Mouse (Mus musculus) liver, postnatal 0 days (tissue): ENCODE measurements around the gene Bcl2l11. TPM values are rescaled to one million over a fixed set of nuclear protein-coding genes. Genes with fewer than 3 reads are reported as not detected.
A peak's percentile ranks its signal among the peaks of the same experiment; 100 is the strongest.
"Not testable (repeated sequence)": the region's sequence is repeated elsewhere in the genome, so short reads cannot be mapped to it uniquely, and the experiment has no call there.

Source experiments
- ATAC-seq: fragments of 200-750 bp; cut with Nextera tagmentation; 2 replicates; pipeline ENCODE4 v1.8.0; 2017; ENCODE audit warnings: mild to moderate bottlenecking, moderate library complexity
- DNase-seq: peaks from one replicate; pipeline ENCODE4 v3.0.0-alpha.2; 2016
- H3K27ac ChIP-seq: fragments of 300-500 bp; sonication (generic); 2 replicates; pipeline ENCODE4 v1.5.1; 2014; ENCODE audit warnings: antibody characterized with exemption, moderate library complexity, mild to moderate bottlenecking, low read depth
- H3K27me3 ChIP-seq: fragments of 300-500 bp; sonication (generic); 2 replicates; pipeline ENCODE4 v1.6.1; 2014; ENCODE audit warnings: low read length, control low read depth, mixed read lengths; ENCODE audit not compliant: insufficient read depth
- H3K36me3 ChIP-seq: fragments of 300-500 bp; sonication (generic); replicated peaks from 2 replicates; pipeline ENCODE4 v1.6.1; 2014; ENCODE audit warnings: mild to moderate bottlenecking, control low read depth, low read length, moderate library complexity, mixed read lengths; ENCODE audit not compliant: insufficient read depth
- H3K4me1 ChIP-seq: fragments of 300-500 bp; sonication (generic); 2 replicates; pipeline ENCODE4 v1.6.1; 2014; ENCODE audit warnings: antibody characterized with exemption, mild to moderate bottlenecking, control low read depth; ENCODE audit not compliant: insufficient read depth
- H3K4me2 ChIP-seq: fragments of 300-500 bp; sonication (generic); 2 replicates; pipeline ENCODE4 v1.6.1; 2014; ENCODE audit warnings: low read depth, mild to moderate bottlenecking, low read length, moderate library complexity, mixed read lengths
- H3K4me3 ChIP-seq: fragments of 300-500 bp; sonication (generic); 2 replicates; pipeline ENCODE4 v1.5.1; 2014; ENCODE audit warnings: low read depth, low read length
- H3K9ac ChIP-seq: fragments of 300-500 bp; sonication (generic); replicated peaks from 2 replicates; pipeline ENCODE4 v1.6.1; 2014; ENCODE audit warnings: mild to moderate bottlenecking, moderate library complexity
- H3K9me3 ChIP-seq: fragments of 300-500 bp; sonication (generic); 2 replicates; pipeline ENCODE4 v1.6.1; 2016; ENCODE audit warnings: mild to moderate bottlenecking, control low read depth, low read length, mixed read lengths
- CTCF ChIP-seq: sonication (generic); IDR thresholded peaks from 2 replicates; pipeline ENCODE4 v1.5.1; 2016; ENCODE audit warnings: antibody characterized with exemption, low read depth
- EP300 ChIP-seq: IDR thresholded peaks from 2 replicates; pipeline ENCODE4 v1.6.1; 2016; ENCODE audit warnings: antibody characterized with exemption, low read depth, mild to moderate bottlenecking
- WGBS: fragments of 180-500 bp; shearing (Covaris S2); extraction: QIAGEN DNeasy Blood & Tissue Kit; methylation state at CpG from one replicate; pipeline ENCODE4 v1.1.7; 2014; ENCODE audit not compliant: insufficient replicate concordance; 5-methylcytosine and 5-hydroxymethylcytosine counted together
- polyA plus RNA-seq: library from polyadenylated mRNA; unstranded; fragments of >200 nt; fragmentation: Nextera tagmentation; extraction: Ambion mirVana; gene quantifications from 2 replicates; pipeline ENCODE4 v1.2.1, GENCODE M21; 2015

Gene Bcl2l11
- polyA plus RNA-seq, 1 experiment from 2014 or later, result 6.5 TPM

DNA sequence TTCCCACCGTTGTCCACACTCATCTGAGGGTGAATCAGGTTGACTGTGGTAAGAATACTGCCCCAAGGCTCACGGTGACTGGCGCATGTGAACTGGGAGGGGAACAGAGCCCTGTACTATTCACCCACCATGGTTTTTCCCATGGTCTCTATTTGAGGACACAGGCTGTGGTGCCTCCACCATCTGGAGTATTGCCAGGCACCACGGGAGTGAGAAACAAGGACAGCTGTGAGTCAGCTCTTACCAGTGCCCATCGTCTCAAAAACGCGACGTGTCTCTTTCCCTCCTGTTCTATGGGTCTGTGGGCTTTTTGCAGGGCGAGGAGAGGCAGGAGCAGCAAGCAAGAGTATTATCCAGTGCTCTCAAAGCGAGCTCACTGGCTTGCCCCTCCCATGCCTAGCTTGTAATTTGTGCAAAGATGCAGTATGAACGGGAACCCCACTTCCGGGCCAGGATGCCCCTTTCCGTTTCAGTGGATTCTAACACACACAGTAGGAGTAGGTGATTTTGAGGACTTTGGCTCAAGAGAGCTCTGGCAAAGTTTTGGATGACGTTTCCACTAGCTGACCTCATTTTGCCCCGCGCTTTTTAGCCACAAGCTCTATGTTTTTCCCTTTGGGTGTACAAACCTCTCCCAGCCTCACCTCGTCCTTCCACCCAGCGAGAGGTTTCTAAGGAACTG is 53.4 kb downstream of the Bcl2l11 start:
- DNase-seq (no peak), ATAC-seq (peak; percentile 4; the same call in 1 of the 2 replicates)
- TF ChIP-seq CTCF, result no peak
- H3K36me3 ChIP-seq, result no peaks in the 10 kb centered on the region
- no peak overlapping the region for H3K4me2 ChIP-seq
- no peak overlapping the region for H3K4me3 ChIP-seq
- no peak overlapping the region for H3K9ac ChIP-seq
- no peaks in the 10 kb centered on the region for H3K9me3 ChIP-seq
- peak overlapping the region; percentile 37 for H3K27ac ChIP-seq
- peaks cover 26% of the 10 kb centered on the region for H3K4me1 ChIP-seq
- no peaks in the 10 kb centered on the region for H3K27me3 ChIP-seq
- 69% methylated on average over 18 of the region's 18 CpGs for WGBS

- 16% methylated on average over 9 of the region's 9 CpGs for WGBS
- H3K4me3 ChIP-seq, result no peak overlapping the region
- no peaks in the 10 kb centered on the region for H3K36me3 ChIP-seq
- H3K4me1 ChIP-seq, result peaks cover 26% of the 10 kb centered on the region
- H3K4me2 ChIP-seq, result peak overlapping the region; percentile 11; the same call in 1 of the 2 replicates
- H3K27me3 ChIP-seq, result no peaks in the 10 kb centered on the region
- ATAC-seq (peak; percentile 84), DNase-seq (peak; percentile 75)
- no peak overlapping the region for H3K9ac ChIP-seq
- H3K9me3 ChIP-seq, result no peaks in the 10 kb centered on the region
- peak overlapping the region; percentile 37 for H3K27ac ChIP-seq
- no peak for TF ChIP-seq CTCF
- peak; percentile 91 for TF ChIP-seq EP300
These were observed 54.1 kb downstream of the Bcl2l11 start for GRCm38 (mm10) chr2:128179808-128180379.

GRCm38 (mm10) chr2:128182181-128182580 is 56.3 kb downstream of the Bcl2l11 start:
- H3K4me3 ChIP-seq, H3K27ac ChIP-seq, H3K27me3 ChIP-seq, H3K9me3 ChIP-seq, H3K4me2 ChIP-seq, H3K36me3 ChIP-seq, H3K9ac ChIP-seq, ATAC-seq, DNase-seq: not testable (repeated sequence)
- WGBS, result 82% methylated on average over 9 of the region's 9 CpGs
- H3K4me1 ChIP-seq, result peaks cover 10% of the 10 kb centered on the region

GRCm38 (mm10) chr2:128182751-128183150 is 56.9 kb downstream of the Bcl2l11 start:
- no peak overlapping the region for H3K4me3 ChIP-seq
- DNase-seq (no peak), ATAC-seq (no peak)
- H3K36me3 ChIP-seq, result no peaks in the 10 kb centered on the region
- H3K9ac ChIP-seq, result no peak overlapping the region
- no peaks in the 10 kb centered on the region for H3K9me3 ChIP-seq
- TF ChIP-seq EP300 (no peak), CTCF (no peak)
- H3K27ac ChIP-seq, result no peak overlapping the region
- H3K4me2 ChIP-seq, result no peak overlapping the region
- peaks cover 10% of the 10 kb centered on the region for H3K4me1 ChIP-seq
- WGBS, result 76% methylated on average over 4 of the region's 4 CpGs
- no peaks in the 10 kb centered on the region for H3K27me3 ChIP-seq

DNA sequence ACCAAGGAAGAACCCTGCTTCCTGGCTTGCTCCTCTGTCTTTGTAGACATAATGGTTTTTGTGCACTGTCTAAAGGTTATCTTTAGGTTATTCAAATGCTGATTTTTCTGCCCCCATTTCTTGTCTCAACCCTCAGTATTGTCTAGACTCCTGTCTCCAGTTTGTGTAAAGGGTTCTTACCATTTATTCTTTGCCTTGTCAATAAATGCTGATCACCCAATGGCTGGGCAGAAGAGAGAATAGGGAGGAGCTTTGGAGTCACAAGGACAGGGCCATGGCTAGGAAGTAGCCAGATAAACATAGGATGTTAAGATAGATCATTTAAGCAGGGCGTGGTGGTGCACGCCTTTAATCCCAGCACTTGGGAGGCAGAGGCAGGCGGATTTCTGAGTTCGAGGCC is 57.9 kb downstream of the Bcl2l11 start:
- H3K4me2 ChIP-seq, result no peak overlapping the region
- peaks cover 10% of the 10 kb centered on the region for H3K4me1 ChIP-seq
- ATAC-seq (no peak), DNase-seq (no peak)
- H3K27ac ChIP-seq, result no peak overlapping the region
- no peaks in the 10 kb centered on the region for H3K27me3 ChIP-seq
- no peaks in the 10 kb centered on the region for H3K36me3 ChIP-seq
- H3K9me3 ChIP-seq, result no peaks in the 10 kb centered on the region
- 83% methylated on average over 3 of the region's 4 CpGs for WGBS
- TF ChIP-seq CTCF (no peak), EP300 (no peak)
- no peak overlapping the region for H3K4me3 ChIP-seq
- H3K9ac ChIP-seq, result no peak overlapping the region

- no peak overlapping the region for H3K27ac ChIP-seq
- WGBS, result 46% methylated on average over 4 of the region's 4 CpGs
- no peaks in the 10 kb centered on the region for H3K36me3 ChIP-seq
- no peak for ATAC-seq
- no peaks in the 10 kb centered on the region for H3K27me3 ChIP-seq
- no peak overlapping the region for H3K4me3 ChIP-seq
- H3K9ac ChIP-seq, result no peak overlapping the region
- no peak for TF ChIP-seq CTCF
- peaks cover 6% of the 10 kb centered on the region for H3K4me1 ChIP-seq
- no peak overlapping the region for H3K4me2 ChIP-seq
- DNase-seq, result no peak
- no peaks in the 10 kb centered on the region for H3K9me3 ChIP-seq
These were observed 60.1 kb downstream of the Bcl2l11 start for GRCm38 (mm10) chr2:128185942-128186341.
